Mouse (Mus musculus): ENCODE results near the gene Col5a1. TPM values are rescaled to one million over a fixed set of nuclear protein-coding genes. Genes with fewer than 3 reads are reported as not detected.

Col5a1 gene
- polyA plus RNA-seq, 1 experiment, result 3.8 TPM

- 81% methylated on average over 3 of the region's 3 CpGs for WGBS
- DNase-seq, result no peak
- Histone ChIP-seq H3K4me1 (replicated peaks; ENCODE audit: control insufficient read depth, insufficient read depth, low read length) (0 out of 2 replicates have a peak, but pooled peaks cover 3% of the 10 kb centered on the region), H3K27ac (ENCODE audit: control insufficient read depth, insufficient read depth, low read length) (no peak overlapping the region), H3K27me3 (ENCODE audit: control insufficient read depth, insufficient read depth, low read length) (no peaks in the 10 kb centered on the region), H3K36me3 (ENCODE audit: control insufficient read depth, insufficient read depth, low read length) (no peaks in the 10 kb centered on the region), H3K4me3 (ENCODE audit: control insufficient read depth, insufficient read depth, low read length) (no peak overlapping the region)
- TF ChIP-seq CTCF (IDR thresholded peaks at IDR 0.05; ENCODE audit: borderline replicate concordance, control insufficient read depth, extremely low read depth, insufficient read depth, low read length, poor library complexity) (no peak), POLR2A (IDR thresholded peaks at IDR 0.05; ENCODE audit: control insufficient read depth, extremely low read depth, insufficient read depth, low read length, poor library complexity) (no peak)
These were observed 45.7 kb downstream of the Col5a1 start for GRCm38 (mm10) chr2:27931971-27932370.

- Histone ChIP-seq H3K36me3 (ENCODE audit: control insufficient read depth, insufficient read depth, low read length) (no peaks in the 10 kb centered on the region), H3K4me1 (replicated peaks; ENCODE audit: control insufficient read depth, insufficient read depth, low read length) (0 out of 2 replicates have a peak, but pooled peaks cover 3% of the 10 kb centered on the region), H3K4me3 (ENCODE audit: control insufficient read depth, insufficient read depth, low read length) (no peak overlapping the region), H3K27me3 (ENCODE audit: control insufficient read depth, insufficient read depth, low read length) (no peaks in the 10 kb centered on the region), H3K27ac (ENCODE audit: control insufficient read depth, insufficient read depth, low read length) (no peak overlapping the region)
- 87% methylated on average over 11 of the region's 11 CpGs for WGBS
- DNase-seq, result no peak
- TF ChIP-seq CTCF (IDR thresholded peaks at IDR 0.05; ENCODE audit: borderline replicate concordance, control insufficient read depth, extremely low read depth, insufficient read depth, low read length, poor library complexity), result no peak
- no peak for TF ChIP-seq POLR2A (IDR thresholded peaks at IDR 0.05; ENCODE audit: control insufficient read depth, extremely low read depth, insufficient read depth, low read length, poor library complexity)
These were observed 48.0 kb downstream of the Col5a1 start for GRCm38 (mm10) chr2:27934269-27934668.

GRCm38 (mm10) chr2:27934831-27935230 is 48.6 kb downstream of the Col5a1 start:
- H3K36me3 ChIP-seq (ENCODE audit: control insufficient read depth, insufficient read depth, low read length), result no peaks in the 10 kb centered on the region
- WGBS, result 95% methylated on average over 9 of the region's 9 CpGs
- H3K27me3 ChIP-seq (ENCODE audit: control insufficient read depth, insufficient read depth, low read length), result no peaks in the 10 kb centered on the region
- H3K4me1 ChIP-seq (replicated peaks; ENCODE audit: control insufficient read depth, insufficient read depth, low read length), result 0 out of 2 replicates have a peak, but pooled peaks cover 3% of the 10 kb centered on the region
- no peak for DNase-seq
- TF ChIP-seq POLR2A (IDR thresholded peaks at IDR 0.05; ENCODE audit: control insufficient read depth, extremely low read depth, insufficient read depth, low read length, poor library complexity), result no peak
- TF ChIP-seq CTCF (IDR thresholded peaks at IDR 0.05; ENCODE audit: borderline replicate concordance, control insufficient read depth, extremely low read depth, insufficient read depth, low read length, poor library complexity), result no peak
- H3K4me3 ChIP-seq (ENCODE audit: control insufficient read depth, insufficient read depth, low read length), result no peak overlapping the region
- no peak overlapping the region for H3K27ac ChIP-seq (ENCODE audit: control insufficient read depth, insufficient read depth, low read length)

GRCm38 (mm10) chr2:27935441-27935840 is 49.2 kb downstream of the Col5a1 start:
- no peak for DNase-seq
- H3K27ac ChIP-seq (ENCODE audit: control insufficient read depth, insufficient read depth, low read length), result no peak overlapping the region
- TF ChIP-seq POLR2A (IDR thresholded peaks at IDR 0.05; ENCODE audit: control insufficient read depth, extremely low read depth, insufficient read depth, low read length, poor library complexity) (no peak), CTCF (IDR thresholded peaks at IDR 0.05; ENCODE audit: borderline replicate concordance, control insufficient read depth, extremely low read depth, insufficient read depth, low read length, poor library complexity) (no peak)
- H3K36me3 ChIP-seq (ENCODE audit: control insufficient read depth, insufficient read depth, low read length), result no peaks in the 10 kb centered on the region
- H3K4me3 ChIP-seq (ENCODE audit: control insufficient read depth, insufficient read depth, low read length), result no peak overlapping the region
- WGBS, result 81% methylated on average over 2 of the region's 2 CpGs
- no peaks in the 10 kb centered on the region for H3K27me3 ChIP-seq (ENCODE audit: control insufficient read depth, insufficient read depth, low read length)
- H3K4me1 ChIP-seq (replicated peaks; ENCODE audit: control insufficient read depth, insufficient read depth, low read length), result 0 out of 2 replicates have a peak, but pooled peaks cover 3% of the 10 kb centered on the region

- Histone ChIP-seq H3K4me1 (replicated peaks; ENCODE audit: control insufficient read depth, insufficient read depth, low read length) (0 out of 2 replicates have a peak, but pooled peaks cover 3% of the 10 kb centered on the region), H3K27ac (ENCODE audit: control insufficient read depth, insufficient read depth, low read length) (no peak overlapping the region), H3K36me3 (ENCODE audit: control insufficient read depth, insufficient read depth, low read length) (no peaks in the 10 kb centered on the region), H3K27me3 (ENCODE audit: control insufficient read depth, insufficient read depth, low read length) (no peaks in the 10 kb centered on the region), H3K4me3 (ENCODE audit: control insufficient read depth, insufficient read depth, low read length) (no peak overlapping the region)
- TF ChIP-seq CTCF (IDR thresholded peaks at IDR 0.05; ENCODE audit: borderline replicate concordance, control insufficient read depth, extremely low read depth, insufficient read depth, low read length, poor library complexity), result no peak
- TF ChIP-seq POLR2A (IDR thresholded peaks at IDR 0.05; ENCODE audit: control insufficient read depth, extremely low read depth, insufficient read depth, low read length, poor library complexity), result no peak
- 57% methylated on average over 9 of the region's 9 CpGs for WGBS
- DNase-seq, result no peak
These were observed 50.5 kb downstream of the Col5a1 start for GRCm38 (mm10) chr2:27936607-27937191.

- no peaks in the 10 kb centered on the region for H3K36me3 ChIP-seq (ENCODE audit: control insufficient read depth, insufficient read depth, low read length)
- no peak for DNase-seq
- no peaks in the 10 kb centered on the region for H3K27me3 ChIP-seq (ENCODE audit: control insufficient read depth, insufficient read depth, low read length)
- no peak overlapping the region for H3K4me3 ChIP-seq (ENCODE audit: control insufficient read depth, insufficient read depth, low read length)
- TF ChIP-seq CTCF (IDR thresholded peaks at IDR 0.05; ENCODE audit: borderline replicate concordance, control insufficient read depth, extremely low read depth, insufficient read depth, low read length, poor library complexity), result no peak
- TF ChIP-seq POLR2A (IDR thresholded peaks at IDR 0.05; ENCODE audit: control insufficient read depth, extremely low read depth, insufficient read depth, low read length, poor library complexity), result no peak
- H3K27ac ChIP-seq (ENCODE audit: control insufficient read depth, insufficient read depth, low read length), result no peak overlapping the region
- H3K4me1 ChIP-seq (replicated peaks; ENCODE audit: control insufficient read depth, insufficient read depth, low read length), result 0 out of 2 replicates have a peak, but pooled peaks cover 3% of the 10 kb centered on the region
- WGBS, result 61% methylated on average over 4 of the region's 4 CpGs
These were observed 53.2 kb downstream of the Col5a1 start for GRCm38 (mm10) chr2:27939433-27939832.

All from thymus, adult 2 months (tissue).